Mouse (Mus musculus) small intestine, adult 2 months (tissue): Measurements from ENCODE around the gene Emc6.

Source experiments
- CTCF ChIP-seq: fragments of 200-500 bp; IDR thresholded peaks from 2 replicates; pipeline ENCODE4 v1.5.1; 2012; ENCODE audit warnings: low read depth, mild to moderate bottlenecking, control low read depth, inconsistent platforms, low read length, moderate library complexity, mixed read lengths; ENCODE audit not compliant: insufficient replicate concordance, insufficient read length; ENCODE audit errors: extremely low read depth
- POLR2A ChIP-seq: fragments of 200-500 bp; IDR thresholded peaks from 2 replicates; pipeline ENCODE4 v1.6.1; 2012; ENCODE audit warnings: low read depth, mild to moderate bottlenecking, control low read depth, inconsistent platforms, low read length, moderate library complexity

DNA sequence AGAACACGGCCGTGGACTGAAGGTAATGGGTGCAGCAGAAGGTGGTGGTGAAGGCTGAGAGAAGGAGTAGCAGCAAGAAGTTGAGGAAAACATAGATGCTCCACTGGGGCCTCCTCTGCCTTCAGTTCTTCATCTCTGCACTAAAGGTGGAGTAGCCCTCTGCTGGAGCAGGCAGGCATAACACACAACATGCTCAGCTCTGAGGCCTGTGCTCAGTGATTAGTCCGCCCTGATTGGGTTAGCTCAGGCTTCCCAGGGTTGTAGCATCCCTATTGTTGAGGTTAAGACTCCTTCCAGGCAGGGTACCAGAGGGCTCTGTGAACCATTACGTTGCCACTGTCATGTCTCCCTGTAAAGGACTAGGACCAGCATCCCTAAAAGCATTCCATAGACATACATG lies 7.6 kb downstream of the Emc6 start:
- TF ChIP-seq POLR2A, result no peak
- peak; percentile 59; the same call in 1 of the 2 replicates for TF ChIP-seq CTCF
